Mouse (Mus musculus): ENCODE data around the gene Smim26.

The Smim26 gene

DNA sequence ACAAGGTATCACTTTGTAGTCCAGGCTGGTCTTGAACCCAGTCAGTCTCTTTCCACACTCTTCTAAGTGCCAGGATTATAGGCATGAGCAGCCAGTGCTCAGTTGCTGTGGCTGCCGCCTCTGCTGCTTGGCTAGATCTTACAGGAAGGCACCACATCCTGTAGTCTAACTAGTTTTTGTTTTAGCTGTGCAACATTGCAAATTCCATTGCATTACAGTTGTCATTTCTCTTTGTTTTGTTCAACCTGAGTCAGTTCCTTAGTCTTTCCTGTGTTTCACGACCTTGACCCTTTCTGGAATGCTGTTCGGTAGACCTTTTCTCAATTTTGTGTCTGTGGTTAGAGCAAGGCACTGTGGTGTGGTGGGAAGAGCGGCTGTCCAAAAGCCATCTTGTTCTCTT, 43.4 kb downstream of the Smim26 start:
- DNase-seq: peak; percentile 31

DNA sequence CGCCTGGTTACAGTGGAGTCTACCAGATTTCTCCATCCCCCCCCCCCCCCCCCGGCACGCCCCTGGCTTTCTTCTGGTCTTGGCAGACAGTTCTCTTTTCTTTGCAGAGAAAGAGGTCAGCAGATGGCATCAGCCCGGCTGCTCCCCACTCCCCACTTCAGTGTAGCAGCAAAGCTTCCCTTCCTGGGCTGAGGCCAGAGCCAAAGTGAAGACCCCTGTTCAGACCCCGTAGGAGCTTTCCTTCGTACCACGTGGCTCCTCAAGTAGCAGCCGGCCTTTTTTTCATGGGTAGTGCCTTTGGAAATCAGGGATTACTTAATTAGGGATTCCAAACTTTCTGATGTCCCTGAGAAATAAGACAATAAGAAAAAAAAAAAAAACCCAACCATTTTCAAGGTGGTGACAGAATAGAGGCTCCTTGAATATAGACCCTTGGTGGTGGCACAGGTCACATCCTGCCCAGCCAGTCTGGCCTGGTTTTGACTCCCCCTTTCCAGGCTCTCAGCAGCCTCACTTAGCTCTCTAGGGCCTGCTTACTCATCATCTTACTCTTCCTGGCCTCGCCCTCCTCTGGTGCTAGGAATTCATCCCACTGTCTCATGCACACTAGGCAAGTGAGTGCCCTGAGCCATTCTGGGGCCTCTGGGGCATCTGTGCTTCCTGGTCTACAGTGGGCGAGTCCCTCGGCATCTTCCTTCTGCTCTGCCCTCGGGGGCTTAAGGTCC, 44.0 kb downstream of the Smim26 start:
- DNase-seq: no peak

DNA sequence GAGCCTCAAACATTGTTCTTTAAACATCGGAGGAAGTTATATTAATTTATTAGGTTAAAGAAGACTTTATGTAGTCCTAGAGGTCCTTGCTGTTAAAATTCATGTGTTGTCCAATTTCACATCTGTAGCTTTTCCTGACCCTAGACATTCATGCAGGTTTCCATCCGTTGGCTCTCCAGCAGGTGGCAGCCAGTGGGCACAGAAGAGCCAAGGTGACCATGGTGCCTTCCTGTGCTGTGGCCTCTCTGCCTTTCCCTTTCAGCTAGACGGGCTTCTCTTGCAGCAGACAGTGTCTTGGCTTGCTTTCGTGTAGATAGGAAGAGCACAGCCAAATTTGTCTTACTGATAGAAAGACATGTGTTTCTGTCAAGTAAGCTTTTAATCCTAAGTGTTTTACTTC, 44.9 kb downstream of the Smim26 start:
- peak; percentile 43 for DNase-seq

DNA sequence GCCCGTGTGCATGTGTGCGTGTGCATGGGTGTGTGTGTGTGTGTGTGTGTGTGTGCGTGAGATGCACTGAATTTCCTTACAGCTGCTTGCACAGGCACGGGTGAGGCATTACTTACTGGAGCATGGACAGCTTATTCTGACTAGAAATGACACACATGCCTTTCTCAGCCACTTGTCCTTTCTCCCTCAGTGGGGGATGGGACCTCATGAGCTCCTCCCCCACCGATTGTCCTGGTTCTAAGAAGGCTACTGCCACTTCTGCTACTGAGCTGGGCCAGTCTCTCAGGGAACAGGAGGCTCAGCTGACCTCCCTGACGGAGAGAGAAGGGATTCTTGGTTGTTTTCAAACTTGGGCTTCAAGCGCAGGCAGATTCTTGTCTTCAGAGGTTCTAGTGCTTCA, 46.2 kb downstream of the Smim26 start:
- DNase-seq: no peak

DNA sequence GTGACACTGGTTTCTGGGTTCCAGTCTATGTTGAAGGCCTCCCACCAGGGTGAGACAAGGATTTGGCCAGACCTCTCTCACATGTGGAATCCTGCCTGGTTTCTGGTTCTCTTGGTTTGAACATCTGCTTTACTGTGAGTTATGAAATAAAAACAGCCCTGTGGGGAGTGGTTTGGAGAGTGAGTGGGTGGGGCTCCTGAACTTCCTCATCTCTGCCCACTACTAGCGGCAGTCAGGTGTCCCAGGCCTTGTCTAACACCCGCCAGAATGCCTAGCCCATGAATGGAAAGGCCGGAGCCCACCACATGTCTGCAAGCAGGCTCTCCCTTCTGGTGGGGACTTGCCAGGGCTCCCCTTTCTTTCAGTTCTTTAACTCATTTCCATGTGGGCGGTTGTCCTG, 48.1 kb downstream of the Smim26 start:
- DNase-seq: no peak

Measured in kidney, postnatal 14 days (tissue).